Mouse (Mus musculus) cerebellum, adult 2 months (tissue): ENCODE measurements around the gene Hif3a.

Experiments used
- CTCF ChIP-seq: fragments of 200-500 bp; IDR thresholded peaks from 2 replicates; pipeline ENCODE4 v1.5.1; 2011; ENCODE audit warnings: low read depth, mild to moderate bottlenecking, control low read depth, low read length, moderate library complexity, borderline replicate concordance; ENCODE audit not compliant: insufficient read depth
- POLR2A ChIP-seq: fragments of 200-500 bp; IDR thresholded peaks from 2 replicates; pipeline ENCODE4 v1.6.1; 2011; ENCODE audit warnings: low read length, control low read depth, borderline replicate concordance; ENCODE audit not compliant: insufficient read depth

DNA sequence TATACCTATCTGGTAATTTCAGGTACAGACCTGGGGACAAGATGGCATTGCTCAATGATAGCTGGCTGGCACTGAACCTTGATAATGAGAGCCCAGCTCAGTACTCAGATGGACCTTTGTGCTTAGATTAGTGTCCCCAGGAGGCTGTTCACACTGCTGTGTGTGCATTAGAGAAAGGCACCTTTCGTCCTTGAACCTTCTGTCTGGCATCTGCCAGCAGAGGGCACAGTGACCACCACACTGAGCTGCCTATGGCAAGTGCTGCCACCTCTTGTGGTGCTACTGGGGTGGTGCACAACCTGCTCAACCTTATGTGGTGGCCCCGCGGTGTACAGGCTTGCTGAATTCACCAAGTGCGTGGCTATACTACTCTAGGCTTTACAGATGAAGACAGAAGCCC, 54.9 kb downstream of the Hif3a start:
- TF ChIP-seq CTCF: peak; percentile 92
- TF ChIP-seq POLR2A: no peak
